Mouse (Mus musculus) hindbrain, postnatal 0 days (tissue): ENCODE results near the gene Dpf3. TPM values are rescaled to one million over a fixed set of nuclear protein-coding genes. Genes with fewer than 3 reads are reported as not detected.

ENCODE experiments used
- ATAC-seq: fragments of 200-750 bp; cut with Nextera tagmentation; 2 replicates; pipeline ENCODE4 v1.8.0; 2017; ENCODE audit warnings: mild to moderate bottlenecking, moderate TSS enrichment, moderate library complexity
- DNase-seq: peaks from one replicate; pipeline ENCODE4 v3.0.0-alpha.2; 2015; ENCODE audit warnings: low spot score
- H3K27ac ChIP-seq: fragments of 300-500 bp; sonication (generic); 2 replicates; pipeline ENCODE4 v1.5.1; 2014; ENCODE audit warnings: mild to moderate bottlenecking
- H3K27me3 ChIP-seq: fragments of 300-500 bp; sonication (generic); 2 replicates; pipeline ENCODE4 v1.6.1; 2014; ENCODE audit warnings: low read length, mixed read lengths; ENCODE audit not compliant: insufficient read depth
- H3K36me3 ChIP-seq: fragments of 300-500 bp; sonication (generic); 2 replicates; pipeline ENCODE4 v1.6.1; 2014; ENCODE audit warnings: low read length, mixed read lengths; ENCODE audit not compliant: insufficient read depth
- H3K4me1 ChIP-seq: fragments of 300-500 bp; sonication (generic); 2 replicates; pipeline ENCODE4 v1.6.1; 2014; ENCODE audit warnings: antibody characterized with exemption, low read length, mixed read lengths; ENCODE audit not compliant: insufficient read depth
- H3K4me2 ChIP-seq: fragments of 300-500 bp; sonication (generic); 2 replicates; pipeline ENCODE4 v1.6.1; 2014; ENCODE audit warnings: low read depth, mild to moderate bottlenecking, low read length, moderate library complexity, mixed read lengths
- H3K4me3 ChIP-seq: fragments of 300-500 bp; sonication (generic); 2 replicates; pipeline ENCODE4 v1.5.1; 2014; ENCODE audit warnings: low read length
- H3K9ac ChIP-seq: fragments of 300-500 bp; sonication (generic); replicated peaks from 2 replicates; pipeline ENCODE4 v1.6.1; 2014; ENCODE audit warnings: mild to moderate bottlenecking, low read length, moderate library complexity, mixed read lengths
- H3K9me3 ChIP-seq: fragments of 300-500 bp; sonication (generic); 2 replicates; pipeline ENCODE4 v1.6.1; 2016; ENCODE audit warnings: low read length, mixed read lengths
- CTCF ChIP-seq: IDR thresholded peaks from 2 replicates; pipeline ENCODE4 v1.5.1; 2016; ENCODE audit warnings: antibody characterized with exemption, control low read depth, low read depth
- WGBS: fragments of 180-500 bp; shearing (Covaris S2); extraction: QIAGEN DNeasy Blood & Tissue Kit; methylation state at CpG from one replicate; pipeline ENCODE4 v1.1.7; 2014; 5-methylcytosine and 5-hydroxymethylcytosine counted together
- polyA plus RNA-seq: library from polyadenylated mRNA; unstranded; fragments of >200 nt; fragmentation: Nextera tagmentation; extraction: Ambion mirVana; gene quantifications from 2 replicates; pipeline ENCODE4 v1.2.1, GENCODE M21; 2015
- total RNA-seq: library from RNA; depleted of rRNA; stranded (reverse); fragments of >200 nt; gene quantifications from 2 replicates; pipeline ENCODE4 v1.2.3, GENCODE M21; 2014

Gene Dpf3
- total and polyA plus RNA-seq, 2 experiments from 2014 or later, result 19.8 to 38.9 TPM

DNA sequence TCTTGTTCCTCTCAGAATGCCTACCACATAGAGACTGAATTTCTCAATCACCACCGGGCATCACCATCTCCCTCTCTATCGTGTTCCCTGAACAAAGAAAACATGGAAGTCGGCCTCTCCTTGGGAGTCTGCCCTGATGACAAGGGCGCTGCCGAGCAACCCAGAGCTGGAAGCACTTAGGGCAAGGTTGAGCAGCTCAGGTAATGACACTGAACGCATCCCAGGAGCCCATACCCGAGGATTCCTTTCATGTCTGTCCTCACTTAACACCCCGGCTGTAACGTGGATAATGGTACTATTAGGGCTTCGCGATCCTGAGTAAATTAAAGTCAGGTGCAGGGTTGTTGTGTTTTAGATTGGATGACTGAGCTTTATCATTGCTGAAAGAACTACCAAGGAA is 176.9 kb downstream of the Dpf3 start:
- Histone ChIP-seq H3K27me3 (no peaks in the 10 kb centered on the region), H3K4me1 (no peaks in the 10 kb centered on the region), H3K9me3 (no peaks in the 10 kb centered on the region), H3K9ac (no peak overlapping the region), H3K27ac (no peak overlapping the region), H3K4me2 (no peak overlapping the region), H3K36me3 (no peaks in the 10 kb centered on the region), H3K4me3 (no peak overlapping the region)
- DNase-seq (no peak), ATAC-seq (no peak)
- TF ChIP-seq CTCF, result no peak
- 66% methylated on average over 11 of the region's 11 CpGs for WGBS

DNA sequence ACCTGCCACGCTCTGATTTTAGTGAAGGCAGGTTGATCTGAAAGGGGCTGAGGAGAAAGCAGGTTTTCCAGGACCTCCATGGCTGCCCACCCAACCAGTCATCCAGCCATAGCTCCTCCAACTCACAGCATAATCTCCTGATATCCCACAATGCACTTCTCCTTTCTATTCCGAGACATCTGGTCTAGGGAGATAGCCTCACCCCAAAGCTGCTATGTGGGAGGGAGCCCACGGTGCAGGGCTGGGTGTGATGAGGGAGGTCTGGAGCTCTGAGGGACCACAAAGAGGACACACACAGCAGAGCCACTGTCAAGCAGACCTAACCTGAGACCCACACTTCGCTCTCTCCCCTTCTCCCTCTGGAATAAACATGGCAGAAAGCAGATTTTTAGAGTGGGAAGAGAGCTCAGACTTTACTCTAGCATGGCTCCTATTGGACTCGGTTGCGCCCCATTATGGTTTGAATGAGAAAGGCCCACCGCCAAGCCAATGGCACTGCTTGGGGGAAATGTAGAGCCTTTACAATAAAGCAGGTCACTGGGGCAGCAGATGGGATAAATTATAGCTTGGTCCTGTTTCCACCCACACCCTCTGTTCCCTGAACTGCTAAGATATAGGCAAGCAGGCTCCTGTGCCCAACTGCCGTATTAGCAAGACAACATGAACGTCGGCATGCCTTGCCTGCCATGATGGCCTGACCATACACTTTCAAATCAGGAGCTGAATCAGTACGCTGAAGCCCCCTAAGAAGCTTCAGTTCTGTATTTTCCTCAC is 178.3 kb downstream of the Dpf3 start:
- TF ChIP-seq CTCF, result no peak
- ATAC-seq (no peak), DNase-seq (no peak)
- no peaks in the 10 kb centered on the region for H3K4me1 ChIP-seq
- H3K27me3 ChIP-seq, result no peaks in the 10 kb centered on the region
- WGBS, result 84% methylated on average over 11 of the region's 11 CpGs
- no peaks in the 10 kb centered on the region for H3K36me3 ChIP-seq
- H3K9me3 ChIP-seq, result no peaks in the 10 kb centered on the region
- H3K27ac ChIP-seq, result no peak overlapping the region
- no peak overlapping the region for H3K9ac ChIP-seq
- no peak overlapping the region for H3K4me3 ChIP-seq
- H3K4me2 ChIP-seq, result no peak overlapping the region

GRCm38 (mm10) chr12:83308627-83309026 is 178.9 kb downstream of the Dpf3 start:
- Histone ChIP-seq H3K9ac (no peak overlapping the region), H3K9me3 (no peaks in the 10 kb centered on the region), H3K4me1 (no peaks in the 10 kb centered on the region), H3K36me3 (no peaks in the 10 kb centered on the region), H3K4me2 (no peak overlapping the region), H3K27me3 (no peaks in the 10 kb centered on the region), H3K27ac (no peak overlapping the region), H3K4me3 (no peak overlapping the region)
- no peak for ATAC-seq
- 58% methylated on average over 4 of the region's 4 CpGs for WGBS
- no peak for DNase-seq
- TF ChIP-seq CTCF, result no peak

- Histone ChIP-seq H3K9me3 (no peaks in the 10 kb centered on the region), H3K27ac (peak overlapping the region; percentile 86), H3K9ac (peak overlapping the region; percentile 17; the same call in 1 of the 2 replicates), H3K4me3 (no peak overlapping the region), H3K4me2 (peak overlapping the region; percentile 1; the same call in 1 of the 2 replicates), H3K4me1 (peaks cover 19% of the 10 kb centered on the region), H3K27me3 (no peaks in the 10 kb centered on the region), H3K36me3 (no peaks in the 10 kb centered on the region)
- WGBS, result 46% methylated on average over 6 of the region's 6 CpGs
- no peak for ATAC-seq
- no peak for DNase-seq
- TF ChIP-seq CTCF, result no peak
Observed at GRCm38 (mm10) chr12:83303221-83303620, 184.3 kb downstream of the Dpf3 start.

GRCm38 (mm10) chr12:83302320-83303153 is 185.0 kb downstream of the Dpf3 start:
- peaks cover 19% of the 10 kb centered on the region for H3K4me1 ChIP-seq
- no peak for TF ChIP-seq CTCF
- peak overlapping the region; percentile 1; the same call in 1 of the 2 replicates for H3K4me2 ChIP-seq

GRCm38 (mm10) chr12:83301616-83302319 is 185.7 kb downstream of the Dpf3 start:
- Histone ChIP-seq H3K9ac (no peak overlapping the region), H3K9me3 (no peaks in the 10 kb centered on the region), H3K27ac (peak overlapping the region; percentile 86), H3K4me1 (peaks cover 19% of the 10 kb centered on the region), H3K27me3 (no peaks in the 10 kb centered on the region), H3K4me3 (no peak overlapping the region), H3K4me2 (peak overlapping the region; percentile 1; the same call in 1 of the 2 replicates), H3K36me3 (no peaks in the 10 kb centered on the region)
- ATAC-seq (peak; percentile 18), DNase-seq (peak; percentile 62)
- 35% methylated on average over 18 of the region's 18 CpGs for WGBS
- no peak for TF ChIP-seq CTCF

More at GRCm38 (mm10) chr12:83302320-83303153, 185.0 kb downstream of the Dpf3 start:
- H3K9ac ChIP-seq, result peak overlapping the region; percentile 24; the same call in 1 of the 2 replicates
- H3K36me3 ChIP-seq, result no peaks in the 10 kb centered on the region
- H3K27ac ChIP-seq, result peak overlapping the region; percentile 86
- H3K9me3 ChIP-seq, result no peaks in the 10 kb centered on the region
- DNase-seq (peak; percentile 86), ATAC-seq (peak; percentile 92)
- H3K27me3 ChIP-seq, result no peaks in the 10 kb centered on the region
- 8% methylated on average over 18 of the region's 18 CpGs for WGBS
- no peak overlapping the region for H3K4me3 ChIP-seq
